Mouse (Mus musculus) ES-Bruce4 (cell line): ENCODE data around the gene Dnah6. TPM values are rescaled to one million over a fixed set of nuclear protein-coding genes. Genes with fewer than 3 reads are reported as not detected.

Experiments
- H3K27ac ChIP-seq: 2 replicates; pipeline ENCODE4 v1.5.1; 2012; ENCODE audit warnings: low read length, inconsistent platforms; ENCODE audit not compliant: insufficient read depth
- H3K27me3 ChIP-seq: 2 replicates; pipeline ENCODE4 v1.6.1; 2012; ENCODE audit warnings: mild to moderate bottlenecking, low read length, inconsistent platforms; ENCODE audit not compliant: control insufficient read depth, poor library complexity, insufficient read depth, severe bottlenecking
- H3K36me3 ChIP-seq: 2 replicates; pipeline ENCODE4 v1.6.1; 2012; ENCODE audit warnings: inconsistent platforms, mild to moderate bottlenecking, low read length, moderate library complexity; ENCODE audit not compliant: control insufficient read depth, poor library complexity, insufficient read depth, severe bottlenecking
- H3K4me1 ChIP-seq: one replicate; pipeline ENCODE4 v1.8.1; 2011; ENCODE audit warnings: low read length; ENCODE audit not compliant: control insufficient read depth, insufficient read depth
- H3K4me3 ChIP-seq: 2 replicates; pipeline ENCODE4 v1.5.1; 2011; ENCODE audit warnings: low read depth, mild to moderate bottlenecking, low read length
- H3K9ac ChIP-seq: 2 replicates; pipeline ENCODE4 v1.6.1; 2012; ENCODE audit warnings: low read depth, mild to moderate bottlenecking, inconsistent platforms; ENCODE audit not compliant: poor library complexity, severe bottlenecking
- H3K9me3 ChIP-seq: replicated peaks from 2 replicates; pipeline ENCODE4 v1.6.1; 2012; ENCODE audit warnings: mild to moderate bottlenecking, low read length, inconsistent platforms; ENCODE audit not compliant: control insufficient read depth, poor library complexity, insufficient read depth, severe bottlenecking
- CTCF ChIP-seq: IDR thresholded peaks from one replicate; pipeline ENCODE4 v1.8.1; 2011; ENCODE audit warnings: low read depth, low read length
- EP300 ChIP-seq: IDR thresholded peaks from 2 replicates; pipeline ENCODE4 v1.6.1; 2011; ENCODE audit warnings: low read depth, low read length; ENCODE audit not compliant: insufficient read depth
- POLR2A ChIP-seq: IDR thresholded peaks from one replicate; pipeline ENCODE4 v1.8.1; 2011; ENCODE audit warnings: low read length; ENCODE audit not compliant: insufficient read depth
- polyA plus RNA-seq: library from polyadenylated mRNA; stranded (reverse); fragments of >200 nt; gene quantifications from 2 replicates; pipeline ENCODE4 v1.2.4, GENCODE M21; 2011; ENCODE audit warnings: low read depth; ENCODE audit not compliant: missing spikeins, insufficient read depth, insufficient read length

Dnah6 gene
- polyA plus RNA-seq: not detected in 2 replicates

GRCm38 (mm10) chr6:73221189-73221957, at the start of gene Dnah6:
Gene Dnah6, minus strand, starts transcription at chr6:73221651.
- Histone ChIP-seq H3K36me3 (no peaks in the 10 kb centered on the region), H3K9ac (0 out of 2 replicates have a peak within 1 kb of the TSS, but pooled peaks have one; percentile 11), H3K27ac (no peak within 1 kb of the TSS), H3K9me3 (peaks cover 6% of the 10 kb centered on the region), H3K4me1 (no peaks in the 10 kb centered on the region), H3K4me3 (peak within 1 kb of the TSS; percentile 31), H3K27me3 (no peaks in the 10 kb centered on the region)
- no peak for TF ChIP-seq CTCF

- no peak overlapping the region for H3K4me3 ChIP-seq
- no peak overlapping the region for H3K27ac ChIP-seq
- H3K4me1 ChIP-seq: peaks cover under 1% of the 10 kb centered on the region
- peaks cover 17% of the 10 kb centered on the region for H3K36me3 ChIP-seq
- no peaks in the 10 kb centered on the region for H3K27me3 ChIP-seq
- H3K9ac ChIP-seq: no peak overlapping the region
- H3K9me3 ChIP-seq: no peaks in the 10 kb centered on the region
- no peak for TF ChIP-seq CTCF
- TF ChIP-seq POLR2A: no peak
- no peak for TF ChIP-seq EP300
Measured at GRCm38 (mm10) chr6:73269374-73269773, 47.9 kb upstream of the Dnah6 start.

- no peak overlapping the region for H3K4me3 ChIP-seq
- H3K27ac ChIP-seq: no peak overlapping the region
- peaks cover 12% of the 10 kb centered on the region for H3K36me3 ChIP-seq
- TF ChIP-seq POLR2A (no peak), CTCF (no peak), EP300 (no peak)
- no peak overlapping the region for H3K9ac ChIP-seq
- no peaks in the 10 kb centered on the region for H3K9me3 ChIP-seq
- peaks cover 4% of the 10 kb centered on the region for H3K4me1 ChIP-seq
- H3K27me3 ChIP-seq: no peaks in the 10 kb centered on the region
Measured at GRCm38 (mm10) chr6:73267738-73268311, 46.4 kb upstream of the Dnah6 start.

DNA sequence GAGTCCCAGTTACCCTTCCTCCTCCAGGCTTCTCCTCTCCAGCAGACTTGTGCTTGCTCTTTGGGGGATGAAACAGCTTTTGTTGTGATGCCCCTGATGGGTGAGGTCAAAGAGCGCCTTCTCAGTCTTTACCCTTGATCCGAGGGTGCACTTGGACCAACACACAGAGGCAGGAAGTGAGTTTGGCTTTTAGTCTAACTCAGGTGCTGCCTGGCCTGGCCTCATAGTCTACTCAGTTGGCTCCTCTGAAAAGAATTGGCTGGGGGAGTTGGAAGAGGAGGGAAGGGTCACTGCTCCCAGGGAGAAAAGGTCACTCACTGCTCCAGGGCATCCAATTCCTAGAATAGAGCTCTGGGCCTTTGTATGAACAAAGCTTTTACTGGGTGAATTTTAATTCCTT, 43.4 kb upstream of the Dnah6 start:
- Histone ChIP-seq H3K9ac (no peak overlapping the region), H3K9me3 (no peaks in the 10 kb centered on the region), H3K4me1 (peaks cover 4% of the 10 kb centered on the region), H3K36me3 (peaks cover 10% of the 10 kb centered on the region; the same call in 1 of the 2 replicates), H3K27ac (peak overlapping the region; percentile 24), H3K4me3 (no peak overlapping the region), H3K27me3 (no peaks in the 10 kb centered on the region)
- TF ChIP-seq EP300: peak; percentile 71; the same call in 1 of the 2 replicates
- no peak for TF ChIP-seq CTCF
- TF ChIP-seq POLR2A: no peak

GRCm38 (mm10) chr6:73260110-73260509, 38.7 kb upstream of the Dnah6 start:
- H3K36me3 ChIP-seq: peaks cover 10% of the 10 kb centered on the region; the same call in 1 of the 2 replicates
- H3K4me1 ChIP-seq: peaks cover 4% of the 10 kb centered on the region
- no peak overlapping the region for H3K27ac ChIP-seq
- H3K27me3 ChIP-seq: no peaks in the 10 kb centered on the region
- no peak overlapping the region for H3K9ac ChIP-seq
- no peak for TF ChIP-seq CTCF
- TF ChIP-seq EP300: no peak
- TF ChIP-seq POLR2A: no peak
- H3K9me3 ChIP-seq: no peaks in the 10 kb centered on the region
- H3K4me3 ChIP-seq: no peak overlapping the region

DNA sequence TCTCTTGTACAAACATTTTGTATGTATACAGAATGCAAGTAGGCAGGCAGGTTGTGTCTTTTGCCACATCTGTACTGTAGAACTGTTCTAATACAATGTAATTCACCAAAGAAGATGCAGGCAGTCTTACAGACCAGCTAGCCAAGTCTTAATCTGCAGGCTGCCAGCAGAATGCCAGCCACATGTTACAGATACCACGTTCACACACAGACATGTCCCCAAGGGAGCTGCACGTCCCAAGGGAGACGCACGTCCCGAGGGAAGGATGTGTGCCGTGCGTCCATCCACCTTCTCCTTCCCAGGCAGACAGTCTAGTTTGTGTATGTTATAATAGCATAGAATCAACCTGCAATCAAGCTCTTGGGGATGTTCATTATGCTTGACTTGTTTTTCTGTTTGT, 35.6 kb upstream of the Dnah6 start:
- H3K27me3 ChIP-seq: no peaks in the 10 kb centered on the region

More for the DNA sequence above, 35.6 kb upstream of the Dnah6 start:
- Histone ChIP-seq H3K4me1 (no peaks in the 10 kb centered on the region), H3K36me3 (peaks cover 10% of the 10 kb centered on the region; the same call in 1 of the 2 replicates), H3K9ac (no peak overlapping the region), H3K27ac (no peak overlapping the region), H3K4me3 (no peak overlapping the region), H3K9me3 (no peaks in the 10 kb centered on the region)
- TF ChIP-seq POLR2A: no peak
- no peak for TF ChIP-seq CTCF
- no peak for TF ChIP-seq EP300
